Mouse (Mus musculus): ENCODE measurements around the gene Cdc7. TPM values are rescaled to one million over a fixed set of nuclear protein-coding genes. Genes with fewer than 3 reads are reported as not detected.
"Not testable (repeated sequence)": the region's sequence is repeated elsewhere in the genome, so short reads cannot be mapped to it uniquely, and the experiment has no call there.

The Cdc7 gene
- polyA plus RNA-seq, 1 experiment from 2014 or later, result 42.9 TPM

GRCm38 (mm10) chr5:106966443-106966842 lies 2.3 kb downstream of the Cdc7 start:
- WGBS, result 79% methylated on average over 3 of the region's 3 CpGs
- H3K4me3 ChIP-seq (replicated peaks), result no peak overlapping the region
- no peaks in the 10 kb centered on the region for H3K27me3 ChIP-seq (replicated peaks)
- H3K4me2 ChIP-seq, result no peak overlapping the region
- ATAC-seq (ENCODE audit: insufficient read depth, low FRiP score, low read depth), result no peak
- H3K9me3 ChIP-seq, result no peaks in the 10 kb centered on the region
- H3K4me1 ChIP-seq, result peaks cover 7% of the 10 kb centered on the region
- no peak overlapping the region for H3K9ac ChIP-seq
- peaks cover 14% of the 10 kb centered on the region; the same call in 1 of the 2 replicates for H3K36me3 ChIP-seq
- H3K27ac ChIP-seq, result no peak overlapping the region

GRCm38 (mm10) chr5:106967578-106967977 lies 3.5 kb downstream of the Cdc7 start:
- no peak overlapping the region for H3K4me2 ChIP-seq
- H3K27me3 ChIP-seq (replicated peaks), result no peaks in the 10 kb centered on the region
- peaks cover 14% of the 10 kb centered on the region; the same call in 1 of the 2 replicates for H3K36me3 ChIP-seq
- no peak overlapping the region for H3K4me3 ChIP-seq (replicated peaks)
- no peak overlapping the region for H3K9ac ChIP-seq
- no peak overlapping the region for H3K27ac ChIP-seq
- peaks cover 7% of the 10 kb centered on the region for H3K4me1 ChIP-seq
- ATAC-seq (ENCODE audit: insufficient read depth, low FRiP score, low read depth), result no peak
- 88% methylated on average over 1 of the region's 1 CpGs for WGBS
- H3K9me3 ChIP-seq, result no peaks in the 10 kb centered on the region

GRCm38 (mm10) chr5:106973883-106974282 lies 9.8 kb downstream of the Cdc7 start:
- no peak for ATAC-seq (ENCODE audit: insufficient read depth, low FRiP score, low read depth)
- Histone ChIP-seq H3K9ac (no peak overlapping the region), H3K36me3 (peaks cover 36% of the 10 kb centered on the region), H3K4me3 (replicated peaks) (no peak overlapping the region), H3K9me3 (no peaks in the 10 kb centered on the region), H3K27ac (no peak overlapping the region), H3K4me2 (no peak overlapping the region), H3K4me1 (no peaks in the 10 kb centered on the region), H3K27me3 (replicated peaks) (no peaks in the 10 kb centered on the region)
- 87% methylated on average over 7 of the region's 7 CpGs for WGBS

DNA sequence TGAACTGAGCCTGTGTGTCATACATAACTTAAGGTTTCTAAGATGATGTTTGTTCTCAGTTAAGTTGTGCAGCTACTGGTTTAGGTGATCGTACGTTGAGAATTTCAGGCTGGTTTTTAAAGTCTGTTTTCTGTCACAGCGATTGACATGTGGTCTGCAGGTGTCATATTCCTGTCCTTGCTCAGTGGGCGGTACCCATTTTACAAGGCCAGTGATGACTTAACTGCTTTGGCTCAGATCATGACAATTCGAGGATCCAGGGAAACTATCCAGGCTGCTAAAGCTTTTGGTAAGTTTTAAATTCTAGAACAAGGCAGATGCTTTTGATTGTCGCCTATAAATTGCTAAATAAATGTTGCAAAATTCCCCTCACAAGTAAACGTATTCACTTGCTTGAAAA lies 15.0 kb downstream of the Cdc7 start:
- 76% methylated on average over 7 of the region's 7 CpGs for WGBS
- Histone ChIP-seq H3K9ac (no peak overlapping the region), H3K27me3 (replicated peaks) (no peaks in the 10 kb centered on the region), H3K4me2 (no peak overlapping the region), H3K27ac (no peak overlapping the region), H3K4me1 (no peaks in the 10 kb centered on the region), H3K4me3 (replicated peaks) (no peak overlapping the region), H3K36me3 (peaks cover 31% of the 10 kb centered on the region), H3K9me3 (no peaks in the 10 kb centered on the region)
- no peak for ATAC-seq (ENCODE audit: insufficient read depth, low FRiP score, low read depth)

- H3K9ac ChIP-seq, result no peak overlapping the region
- H3K9me3 ChIP-seq, result no peaks in the 10 kb centered on the region
- no peak overlapping the region for H3K27ac ChIP-seq
- H3K27me3 ChIP-seq (replicated peaks), result no peaks in the 10 kb centered on the region
- no peaks in the 10 kb centered on the region for H3K4me1 ChIP-seq
- H3K4me2 ChIP-seq, result no peak overlapping the region
- ATAC-seq (ENCODE audit: insufficient read depth, low FRiP score, low read depth), result no peak
- peaks cover 21% of the 10 kb centered on the region for H3K36me3 ChIP-seq
- no peak overlapping the region for H3K4me3 ChIP-seq (replicated peaks)
- WGBS, result 71% methylated on average over 7 of the region's 7 CpGs
Observed at GRCm38 (mm10) chr5:106982298-106982952, 18.3 kb downstream of the Cdc7 start.

GRCm38 (mm10) chr5:106984934-106985333 lies 20.8 kb downstream of the Cdc7 start:
- H3K4me1 ChIP-seq; H3K4me3 ChIP-seq (replicated peaks); H3K9ac ChIP-seq; ATAC-seq (ENCODE audit: insufficient read depth, low FRiP score, low read depth); H3K9me3 ChIP-seq; H3K27me3 ChIP-seq (replicated peaks); H3K4me2 ChIP-seq; H3K27ac ChIP-seq: not testable (repeated sequence)
- 80% methylated on average over 3 of the region's 3 CpGs for WGBS
- H3K36me3 ChIP-seq, result peaks cover 12% of the 10 kb centered on the region

DNA sequence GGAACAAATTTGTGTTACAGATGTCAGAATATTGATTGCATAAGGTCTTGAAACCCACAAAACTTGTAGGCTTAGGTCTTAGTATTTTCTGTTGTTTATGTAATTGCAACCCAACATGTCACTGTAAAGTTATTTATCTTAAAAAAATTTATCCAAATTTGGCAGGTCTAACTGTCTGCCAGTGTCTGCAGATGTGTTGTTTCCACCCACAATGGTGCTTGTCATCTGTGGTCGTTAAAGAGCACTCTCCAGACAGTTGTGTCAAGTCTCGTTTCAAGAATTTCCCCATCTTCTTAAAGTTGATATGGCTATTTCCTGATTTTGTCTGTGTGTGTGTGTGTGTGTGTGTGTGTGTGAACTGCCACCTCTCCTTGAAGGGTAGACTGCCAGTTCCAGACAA lies 21.5 kb downstream of the Cdc7 start:
- H3K4me2 ChIP-seq, result no peak overlapping the region

DNA sequence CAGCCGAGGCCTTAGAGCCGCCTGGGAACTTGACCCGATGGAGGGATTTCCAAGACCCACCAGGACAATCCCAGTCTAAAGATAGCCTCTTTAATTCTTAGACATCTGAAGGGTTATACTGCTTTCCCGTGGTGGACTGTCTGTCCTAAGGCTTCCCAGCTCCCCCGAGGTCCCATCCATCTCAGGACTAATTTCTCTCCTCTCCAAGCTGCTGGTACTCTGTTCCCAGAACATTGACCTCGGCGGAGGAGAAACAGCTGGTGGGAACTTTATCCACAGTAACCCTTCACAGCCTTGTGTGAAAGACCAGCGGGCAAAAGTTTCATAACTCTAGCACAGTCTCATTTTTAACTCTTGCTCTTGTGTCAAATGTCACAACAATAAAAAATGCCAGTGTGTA lies 25.1 kb downstream of the Cdc7 start:
- ATAC-seq (ENCODE audit: insufficient read depth, low FRiP score, low read depth), result peak; percentile 64
- H3K27me3 ChIP-seq (replicated peaks), result no peaks in the 10 kb centered on the region
- H3K4me3 ChIP-seq (replicated peaks), result no peak overlapping the region
- no peak overlapping the region for H3K4me2 ChIP-seq
- WGBS, result 27% methylated on average over 8 of the region's 8 CpGs
- no peaks in the 10 kb centered on the region for H3K9me3 ChIP-seq
- no peaks in the 10 kb centered on the region for H3K36me3 ChIP-seq
- no peak overlapping the region for H3K9ac ChIP-seq
- H3K27ac ChIP-seq, result peak overlapping the region; percentile 63; the same call in 1 of the 2 replicates
- peaks cover 15% of the 10 kb centered on the region for H3K4me1 ChIP-seq

More for the DNA sequence above, 21.5 kb downstream of the Cdc7 start:
- Histone ChIP-seq H3K9ac (no peak overlapping the region), H3K36me3 (peaks cover 7% of the 10 kb centered on the region; the same call in 1 of the 2 replicates), H3K9me3 (no peaks in the 10 kb centered on the region), H3K27ac (no peak overlapping the region), H3K27me3 (replicated peaks) (no peaks in the 10 kb centered on the region), H3K4me1 (peaks cover 6% of the 10 kb centered on the region; the same call in 1 of the 2 replicates), H3K4me3 (replicated peaks) (no peak overlapping the region)
- 37% methylated on average over 2 of the region's 2 CpGs for WGBS
- ATAC-seq (ENCODE audit: insufficient read depth, low FRiP score, low read depth), result no peak

- H3K27me3 ChIP-seq (replicated peaks), result no peaks in the 10 kb centered on the region
- no peak for ATAC-seq (ENCODE audit: insufficient read depth, low FRiP score, low read depth)
Observed at GRCm38 (mm10) chr5:106989786-106990185, 25.7 kb downstream of the Cdc7 start.

GRCm38 (mm10) chr5:106990639-106991299 lies 26.6 kb downstream of the Cdc7 start:
- Histone ChIP-seq H3K36me3 (no peaks in the 10 kb centered on the region), H3K9me3 (no peaks in the 10 kb centered on the region)
- ATAC-seq (ENCODE audit: insufficient read depth, low FRiP score, low read depth), result no peak

More at GRCm38 (mm10) chr5:106989786-106990185, 25.7 kb downstream of the Cdc7 start:
- 48% methylated on average over 12 of the region's 12 CpGs for WGBS
- H3K9me3 ChIP-seq, result no peaks in the 10 kb centered on the region
- H3K27ac ChIP-seq, result peak overlapping the region; percentile 80
- no peak overlapping the region for H3K9ac ChIP-seq
- H3K4me3 ChIP-seq (replicated peaks), result no peak overlapping the region
- no peaks in the 10 kb centered on the region for H3K36me3 ChIP-seq
- 0 out of 2 replicates have a peak overlapping the region, but pooled peaks have one; percentile 10 for H3K4me2 ChIP-seq
- H3K4me1 ChIP-seq, result peaks cover 18% of the 10 kb centered on the region

GRCm38 (mm10) chr5:106991300-106991929 lies 27.3 kb downstream of the Cdc7 start:
- no peak for ATAC-seq (ENCODE audit: insufficient read depth, low FRiP score, low read depth)
- Histone ChIP-seq H3K36me3 (no peaks in the 10 kb centered on the region), H3K9me3 (no peaks in the 10 kb centered on the region), H3K4me3 (replicated peaks) (no peak overlapping the region), H3K27ac (peak overlapping the region; percentile 80; the same call in 1 of the 2 replicates), H3K9ac (no peak overlapping the region), H3K4me2 (peak overlapping the region; percentile 26; the same call in 1 of the 2 replicates), H3K27me3 (replicated peaks) (no peaks in the 10 kb centered on the region), H3K4me1 (peaks cover 24% of the 10 kb centered on the region)
- 39% methylated on average over 8 of the region's 8 CpGs for WGBS

More at GRCm38 (mm10) chr5:106990639-106991299, 26.6 kb downstream of the Cdc7 start:
- H3K4me2 ChIP-seq, result peak overlapping the region; percentile 26; the same call in 1 of the 2 replicates
- 28% methylated on average over 14 of the region's 14 CpGs for WGBS
- H3K27ac ChIP-seq, result peak overlapping the region; percentile 80; the same call in 1 of the 2 replicates
- peaks cover 24% of the 10 kb centered on the region for H3K4me1 ChIP-seq
- H3K9ac ChIP-seq, result no peak overlapping the region
- no peak overlapping the region for H3K4me3 ChIP-seq (replicated peaks)
- no peaks in the 10 kb centered on the region for H3K27me3 ChIP-seq (replicated peaks)

GRCm38 (mm10) chr5:106994716-106995115 lies 30.6 kb downstream of the Cdc7 start:
- H3K9me3 ChIP-seq, result no peaks in the 10 kb centered on the region
- no peaks in the 10 kb centered on the region for H3K27me3 ChIP-seq (replicated peaks)
- no peak overlapping the region for H3K27ac ChIP-seq
- H3K36me3 ChIP-seq, result no peaks in the 10 kb centered on the region
- WGBS, result 37% methylated on average over 3 of the region's 3 CpGs
- no peak overlapping the region for H3K4me2 ChIP-seq
- no peak for ATAC-seq (ENCODE audit: insufficient read depth, low FRiP score, low read depth)
- H3K9ac ChIP-seq, result no peak overlapping the region
- no peak overlapping the region for H3K4me3 ChIP-seq (replicated peaks)
- H3K4me1 ChIP-seq, result peaks cover 20% of the 10 kb centered on the region
